Mouse (Mus musculus): ENCODE measurements around the gene Tbl1xr1.
A peak's percentile ranks its signal among the peaks of the same experiment; 100 is the strongest.

Gene Tbl1xr1

DNA sequence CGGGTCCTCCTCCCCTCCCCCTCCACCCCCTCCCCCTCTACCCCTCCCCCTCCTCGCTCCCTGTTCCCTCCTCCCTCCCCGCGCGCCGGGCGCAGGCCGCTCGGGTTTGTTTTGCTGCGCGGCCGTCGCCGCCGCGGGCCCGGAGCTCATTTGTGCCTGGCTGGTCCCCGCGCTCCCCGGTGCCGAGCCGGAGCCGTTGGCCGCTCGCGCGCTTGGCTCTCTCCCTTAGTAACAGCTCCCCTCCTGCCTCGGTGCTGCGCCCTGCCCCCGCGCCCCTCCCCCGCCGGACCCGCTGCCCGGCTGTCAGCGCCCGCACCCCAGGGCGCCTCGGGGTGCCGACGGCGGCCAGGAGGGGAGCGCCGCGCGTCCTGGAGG, at the start of gene Tbl1xr1:
Tbl1xr1 (plus strand) TSS at position 92 of the 375 bp plus-strand sequence.
- peak; percentile 89 for DNase-seq (ENCODE audit: low read depth)

DNA sequence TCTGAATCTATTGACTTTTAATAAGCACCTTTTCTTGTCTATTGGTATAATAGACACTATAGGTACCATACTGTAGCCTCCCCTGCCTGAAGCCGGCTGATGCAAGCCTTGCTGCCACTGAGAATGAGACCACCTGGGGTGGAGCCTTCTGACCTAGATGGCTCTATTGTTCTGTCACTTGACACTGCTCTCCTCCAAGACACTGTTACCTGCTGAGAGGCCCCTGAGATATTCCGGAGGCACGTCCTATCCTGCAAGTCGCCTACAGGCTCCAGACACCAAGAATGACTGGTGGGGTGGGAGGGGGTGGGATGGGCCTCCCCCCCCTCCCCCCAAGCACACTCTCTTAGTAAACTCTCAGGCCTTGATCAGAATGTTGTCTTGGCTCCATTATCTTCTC, 38.4 kb upstream of the Tbl1xr1 start:
- DNase-seq (ENCODE audit: low read depth), result no peak

GRCm38 (mm10) chr3:22039036-22039795, 37.2 kb upstream of the Tbl1xr1 start:
- no peak for DNase-seq (ENCODE audit: low read depth)

- no peak for DNase-seq (ENCODE audit: low read depth)
These were observed 35.8 kb upstream of the Tbl1xr1 start for GRCm38 (mm10) chr3:22040627-22041026.

GRCm38 (mm10) chr3:22047203-22047602, 29.2 kb upstream of the Tbl1xr1 start:
- no peak for DNase-seq (ENCODE audit: low read depth)

DNA sequence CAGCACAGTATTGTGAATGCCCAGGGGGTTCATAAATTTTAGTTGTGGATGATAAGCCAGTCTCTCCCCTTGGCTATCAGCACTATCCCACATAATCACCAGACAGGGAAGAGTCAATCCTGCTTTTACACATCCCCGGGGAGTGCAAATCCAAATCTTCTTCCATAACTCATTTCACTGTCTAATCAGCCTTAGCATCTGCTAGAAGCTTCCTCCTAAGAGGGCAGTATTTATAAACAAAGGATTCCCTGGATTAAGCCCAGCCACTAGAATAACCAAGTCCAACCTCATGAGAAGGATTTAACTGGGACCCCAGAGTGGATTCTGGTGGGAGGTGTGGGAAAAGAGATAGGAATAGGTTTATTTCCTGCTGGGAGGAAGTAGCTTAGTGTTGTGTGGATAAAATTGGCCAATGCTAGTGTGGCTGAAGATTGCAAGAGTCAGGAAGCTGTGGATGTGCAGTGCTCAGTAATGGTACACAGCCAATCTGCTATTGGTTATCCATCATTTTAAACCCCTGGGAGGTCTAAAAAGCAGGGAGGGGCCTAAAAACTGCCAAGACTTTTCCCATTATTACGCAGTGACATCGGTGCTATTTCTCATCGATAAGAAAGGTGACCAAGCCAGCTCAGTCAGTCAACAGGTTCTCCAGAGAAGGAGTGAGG, 19.7 kb upstream of the Tbl1xr1 start:
- DNase-seq (ENCODE audit: low read depth), result no peak

GRCm38 (mm10) chr3:22058206-22058804, 18.1 kb upstream of the Tbl1xr1 start:
- no peak for DNase-seq (ENCODE audit: low read depth)

DNA sequence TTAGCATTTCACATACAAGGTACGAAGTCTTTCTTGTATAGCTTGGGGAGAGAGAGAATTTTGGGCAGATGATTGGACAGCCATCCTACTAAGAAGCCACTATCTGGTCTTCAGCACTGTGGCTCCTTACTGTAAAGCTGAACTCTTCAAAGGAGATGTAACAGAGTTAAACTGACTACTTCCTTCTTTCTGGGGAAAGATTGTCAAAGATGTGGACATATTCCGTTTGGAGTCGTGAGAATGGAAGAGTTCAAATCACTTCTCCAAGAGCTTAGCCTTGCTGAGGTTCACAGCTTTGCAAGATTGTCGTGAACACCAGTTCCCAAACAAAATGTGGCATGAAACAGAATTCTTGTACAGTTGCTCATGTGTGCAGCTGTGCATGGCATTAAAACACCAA, 15.3 kb upstream of the Tbl1xr1 start:
- DNase-seq (ENCODE audit: low read depth), result no peak

DNA sequence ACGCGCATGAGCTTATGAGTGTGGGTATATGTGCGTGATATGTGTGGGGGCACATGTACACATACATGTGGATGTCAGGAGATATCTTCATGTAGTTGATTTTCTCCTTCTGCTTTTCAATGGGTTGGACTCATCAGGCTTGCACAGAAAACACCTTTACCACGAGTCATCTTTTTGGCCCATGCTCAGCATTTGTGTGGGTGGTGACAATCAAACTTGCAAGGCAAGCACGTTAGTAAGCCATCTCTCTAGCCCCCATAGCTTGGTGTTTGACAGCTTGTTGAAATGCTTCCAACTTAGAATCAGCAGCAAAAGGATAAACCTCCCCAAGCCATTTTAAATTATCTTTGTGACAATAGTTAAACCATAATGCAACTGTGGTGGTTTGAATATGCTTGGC, 7.8 kb upstream of the Tbl1xr1 start:
- no peak for DNase-seq (ENCODE audit: low read depth)

DNA sequence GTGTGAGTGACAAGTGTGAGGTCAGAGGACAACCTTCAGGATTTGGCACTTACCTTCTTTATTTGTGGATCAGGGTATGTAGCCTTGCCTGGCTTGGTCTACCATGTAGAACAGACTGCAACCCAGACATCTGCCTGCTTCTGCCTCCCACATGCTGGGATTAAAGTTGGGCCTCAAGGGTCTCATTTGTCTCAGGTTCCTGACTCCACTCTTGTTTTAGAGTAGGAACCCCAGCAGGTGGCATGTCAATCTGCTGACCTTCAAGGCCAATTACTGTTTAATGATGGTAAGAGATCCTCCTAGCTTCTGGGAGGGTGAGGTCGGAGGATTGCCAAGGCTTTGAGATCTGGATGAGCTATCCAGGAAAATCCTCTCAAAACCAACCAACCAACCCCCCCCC, 2.5 kb upstream of the Tbl1xr1 start:
- no peak for DNase-seq (ENCODE audit: low read depth)

- peak; percentile 84 for DNase-seq (ENCODE audit: low read depth)
These were observed 1.7 kb upstream of the Tbl1xr1 start for GRCm38 (mm10) chr3:22074591-22075294.

GRCm38 (mm10) chr3:22075517-22075886, 950 bp upstream of the Tbl1xr1 start:
- peak; percentile 48 for DNase-seq (ENCODE audit: low read depth)

- DNase-seq (ENCODE audit: low read depth), result peak; percentile 95
These were observed 428 bp upstream of the Tbl1xr1 start for GRCm38 (mm10) chr3:22075887-22076560.

GRCm38 (mm10) chr3:22076936-22077656, 644 bp downstream of the Tbl1xr1 start:
- peak; percentile 88 for DNase-seq (ENCODE audit: low read depth)

DNA sequence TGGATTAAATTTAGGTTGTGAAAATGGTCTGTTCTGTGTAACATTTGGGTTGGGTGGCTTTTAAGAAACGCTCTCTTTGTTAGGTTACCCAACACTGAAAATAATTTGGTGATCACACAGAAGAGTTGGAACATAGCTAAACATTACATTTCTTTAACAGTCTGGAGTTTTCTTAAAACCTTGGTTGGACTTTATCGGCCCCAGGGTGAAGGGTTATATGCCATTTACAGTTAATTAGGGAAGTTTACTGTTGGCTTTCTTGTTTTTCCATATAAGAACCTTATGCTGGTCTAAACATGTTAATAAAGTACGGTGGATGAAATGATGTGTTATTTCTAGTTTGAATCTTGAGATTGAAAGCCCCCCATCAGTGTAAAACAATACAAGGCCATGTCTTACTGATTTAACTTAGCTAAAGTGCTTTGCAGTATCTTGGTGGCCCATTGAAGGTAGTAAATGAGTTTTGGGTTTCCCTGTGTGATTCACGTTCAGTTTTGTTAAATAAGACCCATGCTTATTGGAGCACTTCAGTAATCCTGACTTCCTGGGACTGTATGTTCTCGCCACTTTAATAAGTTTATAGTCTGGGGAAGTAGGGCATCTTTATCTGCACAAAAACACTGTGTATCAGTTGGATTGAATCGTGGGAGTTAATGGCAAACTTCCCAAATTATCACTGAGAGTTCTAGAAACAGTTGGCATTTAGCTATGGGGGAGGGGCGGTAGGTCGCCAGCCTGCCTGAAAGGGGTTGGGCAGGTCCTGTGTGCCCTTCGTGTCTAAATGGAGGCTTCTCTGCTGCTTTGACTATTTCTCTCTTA, 1.4 kb downstream of the Tbl1xr1 start:
- peak; percentile 59 for DNase-seq (ENCODE audit: low read depth)

DNA sequence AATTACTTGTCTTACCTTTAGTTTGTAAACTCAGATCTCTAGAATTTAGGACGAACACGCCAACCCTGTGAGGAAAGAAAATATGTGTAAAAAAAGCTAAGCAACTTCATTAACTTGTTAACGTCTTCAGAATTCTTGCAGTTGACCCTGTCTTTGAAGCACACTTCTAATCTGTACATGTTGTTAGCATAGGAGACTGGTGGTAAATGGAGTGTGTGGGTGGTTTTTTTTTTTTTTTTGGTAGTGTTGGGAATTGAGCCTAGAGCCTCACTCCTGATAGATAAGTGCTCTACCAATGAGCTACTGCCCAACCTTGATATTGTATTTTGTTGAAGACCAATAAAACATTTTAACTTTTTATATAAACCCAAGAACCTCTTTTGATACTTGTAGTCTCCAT, 2.1 kb downstream of the Tbl1xr1 start:
- no peak for DNase-seq (ENCODE audit: low read depth)

DNA sequence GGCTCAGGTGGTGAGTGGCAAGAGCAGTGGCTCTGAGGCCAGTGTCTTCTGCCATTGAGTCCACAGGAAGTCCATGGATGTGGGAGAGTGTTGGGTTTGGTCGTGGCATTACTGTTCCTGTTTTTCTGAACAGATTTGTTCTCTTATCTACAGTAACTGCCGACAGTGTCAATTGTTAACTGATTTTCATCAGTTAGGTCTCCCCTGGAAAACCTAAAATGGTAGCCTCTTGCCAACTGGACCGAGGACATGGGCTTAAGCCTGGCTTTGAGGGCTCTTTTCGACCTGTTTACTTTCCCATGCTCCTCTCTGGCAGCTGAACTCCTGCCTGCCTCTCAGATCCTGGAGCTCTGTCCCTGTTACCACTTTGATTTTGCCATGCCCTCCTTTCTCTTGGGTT, 5.4 kb downstream of the Tbl1xr1 start:
- peak; percentile 52 for DNase-seq (ENCODE audit: low read depth)

DNA sequence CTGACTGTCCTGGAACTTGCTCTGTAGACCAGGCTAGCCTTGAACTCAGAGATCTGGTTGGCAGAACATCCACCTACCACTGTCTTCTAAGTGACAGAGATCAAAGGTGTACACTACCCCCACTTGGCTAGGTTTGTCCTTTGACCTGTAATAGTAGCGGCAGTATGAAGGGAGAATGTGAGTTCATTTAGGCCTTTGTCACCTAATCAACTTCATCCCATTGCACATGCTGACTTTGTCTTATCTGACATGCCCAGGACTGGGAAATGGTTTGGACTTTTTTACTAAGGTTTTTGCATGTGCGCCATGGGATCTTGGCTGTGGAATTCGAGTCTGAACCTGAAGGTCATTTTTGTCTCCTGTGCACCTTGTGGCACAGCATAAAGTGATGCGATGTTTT, 6.4 kb downstream of the Tbl1xr1 start:
- no peak for DNase-seq (ENCODE audit: low read depth)

GRCm38 (mm10) chr3:22084222-22084996, 8.0 kb downstream of the Tbl1xr1 start:
- DNase-seq (ENCODE audit: low read depth), result peak; percentile 43

DNA sequence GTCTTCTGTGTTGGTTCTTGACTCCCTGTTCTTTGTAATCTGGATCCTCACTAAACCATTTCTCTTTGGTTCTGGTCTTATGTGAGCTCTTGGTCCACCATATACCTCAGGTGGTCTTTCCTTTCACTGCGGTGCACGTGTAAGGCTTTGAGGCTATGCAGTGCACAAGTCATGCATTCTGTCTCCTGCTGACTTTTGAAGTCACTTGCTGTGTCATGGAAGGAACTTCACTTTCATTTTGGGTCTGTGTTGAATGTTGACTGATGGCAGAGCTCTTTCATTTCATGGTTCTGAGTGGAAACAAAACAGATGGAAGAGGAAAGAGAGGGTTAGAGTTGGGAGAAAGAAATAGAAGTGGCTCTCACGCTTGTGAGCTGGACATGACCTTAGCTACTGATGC, 13.4 kb downstream of the Tbl1xr1 start:
- peak; percentile 61 for DNase-seq (ENCODE audit: low read depth)
